Mouse (Mus musculus) lung, postnatal 4 days (tissue): ENCODE measurements at regions not wholly inside any gene's neighbourhood (a gene's known extent, or its start where the extent isn't known, plus 50 kb on each side); places are given as distances from the start of the nearest gene placed in this dataset.

Experiments
- DNase-seq, 2 experiments: peaks; one replicate each; pipeline ENCODE4 v3.0.0; 2021

DNA sequence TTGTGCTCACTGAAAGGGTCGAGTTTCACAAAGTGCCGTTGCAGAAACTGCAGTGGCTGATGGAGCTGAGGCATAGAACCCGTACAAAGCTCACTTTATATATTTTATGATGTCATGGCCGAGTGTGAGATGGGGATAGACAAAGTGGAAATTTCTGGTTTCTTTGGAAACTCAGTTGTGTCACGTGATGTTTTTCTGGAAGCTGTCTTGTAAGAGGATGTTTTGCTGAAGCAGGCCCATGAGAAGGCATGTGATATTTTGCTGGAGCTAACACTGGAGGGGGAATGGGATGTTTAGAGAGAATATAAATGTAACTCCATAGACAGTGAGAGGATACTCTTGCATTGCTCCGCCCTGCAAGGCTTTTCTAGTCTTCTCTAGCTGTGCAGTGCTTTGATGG, 311.7 kb downstream of the Tmem132b start:
- no peak for DNase-seq

DNA sequence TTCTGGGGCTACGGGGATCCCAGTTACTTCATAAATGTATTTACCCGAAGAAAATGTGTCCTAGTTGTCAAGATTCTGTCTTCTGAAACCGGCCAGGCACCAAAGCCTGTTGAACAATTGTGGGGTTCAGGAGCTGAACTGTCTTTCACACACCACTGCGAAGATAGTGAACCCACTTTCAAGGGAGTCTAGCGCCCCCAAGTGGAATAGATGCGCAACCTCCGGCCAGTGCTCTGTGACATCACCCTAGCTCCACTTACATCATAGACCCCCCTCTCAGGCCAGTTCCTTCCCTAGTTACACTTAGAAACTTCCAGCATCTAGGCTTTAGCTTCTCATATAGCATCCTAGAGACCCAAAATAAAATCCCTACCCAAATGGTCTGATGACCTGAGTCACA, 318.1 kb downstream of the Tmem132b start:
- DNase-seq, result no peak

DNA sequence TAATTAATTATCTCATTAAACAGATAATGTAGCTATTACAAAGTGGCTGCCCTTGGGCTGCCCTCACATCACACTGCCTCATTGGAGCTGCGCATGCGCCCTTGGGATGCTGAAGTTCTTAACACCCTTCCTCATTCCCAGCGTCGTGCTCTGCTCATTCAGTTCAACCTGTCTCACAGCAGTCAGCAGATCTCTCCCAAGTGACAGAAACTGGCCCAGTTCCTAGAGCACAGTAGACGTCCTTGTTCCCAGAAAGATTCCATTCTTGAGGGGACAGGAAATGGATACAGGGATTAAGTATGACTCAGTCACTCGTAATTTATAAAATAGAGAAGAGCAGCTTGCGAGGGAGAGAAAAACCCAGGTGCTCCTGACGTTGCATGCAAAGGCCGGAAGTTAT, 344.7 kb downstream of the Tmem132b start:
- no peak for DNase-seq

DNA sequence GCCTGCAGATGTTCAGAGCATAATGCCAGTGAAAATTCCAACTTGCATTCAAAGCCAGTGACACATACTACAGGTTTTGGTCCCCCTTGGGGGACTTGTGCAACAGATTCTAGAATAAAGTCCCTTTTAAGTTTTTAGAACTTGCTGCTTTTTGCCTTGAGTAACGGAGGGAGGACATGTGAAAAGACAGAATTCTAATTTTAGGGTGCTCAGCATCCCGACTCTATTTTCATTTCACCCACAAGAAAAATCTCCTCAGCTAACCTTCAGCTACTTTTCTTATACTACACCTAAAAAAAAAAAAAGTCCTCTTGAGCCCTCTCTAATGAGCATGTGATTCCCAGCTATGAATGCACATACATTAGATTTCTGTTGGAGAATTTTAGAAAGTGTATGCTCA, 357.3 kb downstream of the Tmem132b start:
- DNase-seq, result no peak

DNA sequence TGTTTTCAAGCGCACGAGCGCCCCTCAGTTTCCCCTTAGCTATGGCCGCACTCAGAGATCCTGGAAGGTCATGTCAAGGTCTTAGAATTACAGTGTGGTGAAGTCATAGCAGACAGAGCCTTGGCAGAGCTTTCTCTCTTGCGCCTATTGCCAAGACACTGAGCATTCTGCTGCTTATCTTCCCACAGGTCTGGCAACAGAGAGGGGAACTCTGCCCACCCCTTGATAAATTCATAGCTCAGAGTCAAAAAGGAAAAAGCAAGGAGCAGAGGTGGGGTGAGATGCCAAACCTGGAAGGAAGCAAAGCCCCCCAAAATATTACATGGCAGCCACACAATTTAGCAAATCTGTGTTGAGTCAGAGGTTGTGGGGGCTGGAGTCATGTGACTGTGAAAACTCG, 362.3 kb downstream of the Tmem132b start:
- no peak for DNase-seq

DNA sequence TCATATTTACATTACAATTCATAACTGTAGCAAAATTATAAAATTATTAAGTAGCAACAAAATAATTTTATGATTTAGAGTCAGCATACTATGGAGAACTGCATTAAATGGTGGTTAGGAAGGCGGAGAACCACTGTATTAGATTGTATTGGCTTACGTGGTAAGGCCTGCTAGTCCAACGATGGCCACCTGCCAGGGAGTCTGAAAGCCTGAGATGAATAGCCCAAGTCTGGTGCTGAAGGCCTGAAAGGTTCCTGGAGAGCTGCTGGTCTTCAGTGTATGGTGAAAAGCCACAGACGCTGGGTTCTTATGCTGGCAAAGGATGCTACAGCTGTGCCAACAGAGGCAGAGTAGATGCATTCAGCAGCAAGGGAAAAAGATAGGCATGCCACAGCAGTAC, 370.5 kb downstream of the Tmem132b start:
- no peak for DNase-seq

DNA sequence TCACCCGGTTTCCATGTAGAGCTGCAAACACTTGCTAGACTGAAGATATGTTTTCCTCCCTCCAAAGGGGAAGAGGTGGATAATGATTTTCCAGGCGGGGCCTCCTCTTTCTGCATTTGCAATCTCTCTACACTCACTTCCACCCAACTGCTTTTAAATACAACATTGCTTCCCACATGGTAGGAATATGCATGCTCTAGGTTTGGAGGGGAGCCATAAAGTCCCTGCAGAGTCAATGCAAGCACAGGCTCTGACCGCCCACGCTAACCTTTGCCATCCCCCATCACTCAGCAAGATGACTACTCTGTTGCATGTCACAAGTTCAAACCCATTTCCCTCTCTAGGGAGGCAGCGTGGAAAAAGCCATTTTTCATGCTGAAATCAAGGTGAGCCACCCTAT, 372.9 kb downstream of the Tmem132b start:
- no peak for DNase-seq

DNA sequence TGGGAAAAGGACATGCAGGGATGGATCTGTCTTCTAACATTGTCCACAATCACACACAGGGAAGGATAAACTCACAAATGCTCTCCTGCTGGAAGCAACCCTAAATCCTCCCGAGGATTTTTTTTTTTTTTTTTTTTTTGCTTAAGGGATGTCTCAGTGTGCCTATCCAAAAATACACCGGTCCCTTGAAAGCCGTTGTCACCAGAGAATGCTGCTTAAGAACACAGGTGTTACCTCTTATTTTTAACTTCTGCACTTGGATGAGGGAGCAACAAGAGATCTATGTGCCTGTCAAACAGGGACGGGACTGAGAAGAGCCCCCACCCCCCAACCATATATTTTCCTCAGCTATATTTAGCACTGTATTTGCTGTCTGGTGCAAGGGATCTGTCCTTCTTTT, 375.8 kb downstream of the Tmem132b start:
- DNase-seq, result no peak

DNA sequence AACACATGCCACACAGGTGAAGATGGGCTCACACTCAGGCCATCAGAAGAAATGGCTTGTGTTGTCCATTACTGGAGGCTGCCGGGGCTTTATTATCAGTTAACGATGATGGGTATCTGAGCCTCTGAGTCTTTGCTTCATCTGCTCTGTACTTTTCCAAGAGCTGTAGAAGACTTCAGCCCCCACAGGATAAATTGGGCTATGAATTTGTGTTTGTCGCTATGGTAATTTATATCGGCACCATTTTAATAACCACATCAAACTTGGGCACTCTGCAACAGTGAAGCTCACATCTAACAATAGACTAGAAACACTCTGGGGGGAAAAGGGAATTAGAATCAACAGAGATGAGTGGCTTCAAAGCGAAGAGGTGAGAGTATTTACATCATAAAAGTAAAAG, 376.3 kb downstream of the Tmem132b start:
- no peak for DNase-seq

DNA sequence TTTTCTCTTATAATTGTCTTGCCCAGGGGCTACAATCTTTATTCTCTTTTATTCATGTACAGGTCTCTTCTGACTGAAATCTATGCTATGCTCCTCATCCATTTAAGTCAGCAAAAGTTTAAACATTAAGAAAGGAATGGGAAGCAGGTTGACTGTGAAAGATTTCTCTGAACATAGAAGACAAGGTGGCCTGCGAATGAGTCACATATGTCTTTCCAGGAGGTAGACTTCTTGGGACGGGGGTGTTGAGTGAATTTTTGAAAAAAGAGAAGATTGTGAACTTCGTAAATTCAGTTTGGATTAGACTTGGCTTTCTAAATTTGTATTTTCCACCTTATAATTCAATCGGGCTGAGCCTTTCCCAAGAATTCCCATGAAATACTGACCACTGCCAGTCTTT, 384.3 kb downstream of the Tmem132b start:
- DNase-seq, result no peak

DNA sequence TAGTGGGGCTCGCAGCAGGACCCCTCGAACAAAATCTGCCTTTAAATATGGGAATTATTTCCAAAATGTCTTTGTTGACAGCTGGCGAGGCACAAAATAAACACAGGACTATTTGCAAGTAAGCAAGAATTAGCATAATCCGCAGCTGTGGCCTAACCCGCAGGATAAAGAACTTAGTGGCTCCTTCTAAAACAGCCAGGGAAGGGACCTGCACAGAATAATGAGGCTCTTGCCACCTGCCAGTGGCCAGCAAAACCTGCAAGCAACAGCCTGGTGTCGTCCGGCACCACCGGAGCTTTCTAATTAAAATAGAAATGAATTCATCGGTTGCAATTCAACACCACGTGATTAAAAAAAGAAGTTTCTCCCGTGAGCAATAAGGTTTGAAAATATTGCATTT, 389.4 kb downstream of the Tmem132b start:
- no peak for DNase-seq

DNA sequence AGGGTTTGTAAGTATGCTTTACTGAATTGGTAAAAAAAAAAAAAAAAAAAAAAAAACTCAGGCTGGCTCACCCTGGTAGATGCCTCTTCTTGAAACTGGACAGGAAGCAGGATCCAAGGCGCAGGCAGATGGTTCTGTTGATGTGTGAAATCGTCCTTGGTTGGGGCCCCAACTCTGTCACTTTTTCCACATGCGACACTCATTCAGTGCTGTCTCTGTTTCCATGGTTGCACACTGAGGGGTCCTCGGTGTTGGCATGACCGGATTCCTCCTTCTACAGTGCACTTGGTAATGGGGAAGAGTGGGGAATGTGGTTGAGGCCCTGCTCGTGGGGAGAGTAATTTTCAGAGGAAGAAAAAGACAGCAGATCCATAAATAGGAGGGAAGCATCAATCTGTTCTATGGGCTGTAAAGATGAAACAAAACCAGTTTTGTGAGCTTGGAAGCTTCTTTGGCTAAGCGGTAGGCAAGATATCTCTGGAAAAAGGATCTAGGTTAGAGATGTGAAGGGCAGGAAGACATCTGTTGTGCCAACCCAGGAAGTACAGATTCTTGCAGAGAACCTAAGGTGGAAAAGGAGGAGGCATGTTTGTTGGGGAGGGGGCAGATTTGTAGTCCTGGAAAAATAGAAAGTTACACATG, 394.4 kb downstream of the Tmem132b start:
- no peak for DNase-seq

DNA sequence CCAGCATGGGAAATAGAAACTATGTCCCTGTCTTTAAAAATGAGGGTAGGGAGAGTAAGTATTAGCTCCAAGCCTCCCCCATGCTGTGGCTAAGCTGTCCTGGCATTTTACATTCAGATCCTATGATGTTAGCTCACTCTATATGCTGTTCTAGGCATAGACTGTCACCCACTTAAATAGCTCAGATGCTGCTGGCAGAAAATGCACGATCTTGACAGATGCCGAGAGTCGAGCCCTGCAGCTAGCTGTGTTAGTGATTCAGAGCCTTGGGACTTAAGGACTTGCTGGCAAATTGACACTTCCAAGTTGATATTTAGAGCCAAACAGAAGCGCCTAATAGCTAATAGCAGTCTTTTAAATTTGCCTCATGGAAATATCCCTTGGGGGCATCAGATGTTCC, 399.9 kb downstream of the Tmem132b start:
- no peak for DNase-seq

DNA sequence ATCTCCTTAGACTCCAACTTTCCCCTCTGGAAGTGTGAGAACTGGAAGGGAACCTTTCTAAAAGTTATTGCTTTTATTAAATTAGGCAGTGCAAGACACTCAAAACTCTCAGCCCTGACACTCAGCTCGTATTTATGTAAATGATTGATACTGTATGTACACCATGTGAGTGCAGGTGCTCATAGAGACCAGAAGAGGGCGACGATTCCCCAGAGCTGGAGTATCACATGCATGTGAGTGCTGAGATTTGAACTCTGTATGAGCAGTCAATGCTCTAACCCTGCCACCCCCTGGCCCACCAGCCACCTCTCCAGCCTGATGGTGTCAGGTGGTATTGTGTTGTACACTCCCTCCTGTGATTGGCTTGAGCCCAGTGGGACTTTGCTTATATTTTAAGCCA, 407.8 kb downstream of the Tmem132b start:
- no peak for DNase-seq

DNA sequence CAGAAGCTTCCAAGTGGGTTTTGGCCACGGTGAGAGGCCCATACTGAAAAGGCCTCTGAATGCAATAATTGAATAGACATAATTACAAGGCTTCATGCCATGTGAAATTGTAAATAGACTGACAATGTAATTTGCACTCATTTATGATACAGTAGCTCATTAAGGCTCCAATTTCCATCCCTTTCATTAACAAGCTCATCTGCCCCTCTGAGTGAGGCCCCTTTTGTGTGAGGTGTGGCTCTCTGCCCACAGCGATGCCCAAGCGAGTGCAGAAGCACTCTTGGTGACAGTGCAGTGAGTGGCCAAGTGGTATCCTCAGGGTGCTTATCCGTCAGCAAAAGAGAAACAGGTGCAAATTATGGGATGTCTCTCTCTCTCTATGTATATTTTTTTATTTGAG, 415.2 kb downstream of the Tmem132b start:
- DNase-seq, result no peak

DNA sequence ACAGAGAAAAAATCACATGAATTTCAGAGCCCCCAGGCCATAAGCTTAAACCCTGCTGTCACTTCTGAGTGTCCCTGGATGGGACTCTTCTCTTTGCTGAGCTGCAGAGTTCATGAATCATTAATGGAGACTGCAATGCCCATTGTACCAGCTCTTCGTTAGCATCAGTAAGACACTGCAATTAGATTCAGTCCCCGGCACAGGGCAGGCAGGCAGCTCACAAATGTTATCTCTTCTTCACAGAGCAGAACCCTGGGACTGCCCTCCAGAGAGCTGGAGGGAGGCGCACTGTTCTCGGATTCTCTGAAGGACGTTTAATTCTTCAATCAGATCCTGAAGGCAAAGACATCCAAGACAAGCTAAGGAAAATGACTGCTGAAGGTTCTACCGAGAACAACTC, 420.1 kb downstream of the Tmem132b start:
- no peak for DNase-seq

DNA sequence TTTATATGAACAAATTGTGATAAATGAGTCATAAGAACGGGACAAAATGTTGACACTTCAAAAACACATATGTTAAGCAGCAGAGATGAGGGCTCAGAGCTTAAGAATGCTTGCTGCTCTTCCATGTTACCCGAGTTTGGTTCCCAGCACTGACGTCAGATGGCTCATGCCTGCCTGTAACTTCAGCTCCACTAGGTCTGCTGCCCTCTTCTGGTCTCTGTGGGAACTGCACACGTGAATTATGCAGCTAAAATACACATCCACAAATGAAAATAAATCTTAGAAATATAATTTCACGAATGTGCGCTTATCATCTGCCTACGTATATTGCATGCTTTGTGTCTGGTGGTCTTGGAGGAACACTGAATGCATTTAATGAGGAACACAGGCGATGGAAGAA, 432.5 kb downstream of the Tmem132b start:
- peak in 1 of 2 experiments; percentile 4 for DNase-seq

DNA sequence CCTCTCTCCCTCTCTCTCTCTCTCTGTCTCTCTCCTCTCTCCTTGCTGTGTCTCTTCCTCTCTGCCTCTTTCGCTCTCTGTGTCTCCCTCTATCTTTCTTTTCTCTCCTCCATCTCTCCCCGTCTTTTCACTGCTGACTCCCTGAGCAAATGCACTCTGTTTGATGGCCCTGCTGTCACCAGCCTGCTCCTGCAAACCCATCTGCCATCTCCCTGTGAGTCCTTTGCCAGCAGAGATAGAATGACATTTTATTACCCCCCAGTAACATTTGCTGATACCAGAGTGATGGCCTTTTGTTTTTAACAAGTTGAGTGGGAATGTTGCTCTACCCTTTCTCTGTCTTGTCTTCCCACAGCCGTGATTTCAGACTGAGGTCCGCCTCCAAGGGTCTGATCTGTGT, 436.6 kb downstream of the Tmem132b start:
- no peak for DNase-seq

DNA sequence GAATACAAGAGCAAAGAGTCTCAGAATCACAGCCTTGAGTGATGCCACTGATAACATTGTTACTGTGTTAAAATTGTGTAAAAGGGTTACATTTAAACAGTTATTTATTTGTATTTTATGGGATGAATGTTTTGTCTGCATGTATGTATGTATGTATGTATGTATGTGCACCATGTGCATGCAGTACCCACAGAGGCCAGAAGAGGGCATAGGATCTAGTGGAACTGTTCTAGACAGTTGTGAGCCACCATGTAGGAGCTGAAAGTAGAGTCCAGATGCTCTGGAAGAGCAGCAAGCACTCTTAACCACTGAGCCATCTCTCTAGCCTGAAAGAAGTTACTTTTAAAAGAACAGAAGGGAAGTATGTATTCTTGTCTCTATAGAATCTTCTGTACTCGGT, 442.5 kb downstream of the Tmem132b start:
- no peak for DNase-seq

DNA sequence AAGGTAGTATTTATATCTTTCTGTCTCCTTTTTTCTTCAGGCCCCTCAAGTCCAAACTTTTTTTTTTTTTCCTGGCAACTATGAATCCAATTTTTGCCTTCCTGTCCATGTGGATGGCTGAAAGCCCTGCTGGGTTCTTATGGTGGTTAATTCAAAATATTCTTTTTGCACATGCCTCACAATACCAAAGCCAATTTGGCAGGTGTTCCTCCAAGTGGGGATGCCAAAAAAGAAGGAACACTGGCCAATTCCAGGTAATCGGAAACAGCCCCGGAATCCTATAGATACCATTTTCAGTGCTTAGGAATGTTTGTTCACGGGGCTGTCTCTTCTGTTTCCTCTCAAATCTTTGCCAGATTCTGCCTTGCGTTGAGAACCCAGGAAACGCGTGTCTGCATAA, 448.2 kb downstream of the Tmem132b start:
- no peak for DNase-seq

DNA sequence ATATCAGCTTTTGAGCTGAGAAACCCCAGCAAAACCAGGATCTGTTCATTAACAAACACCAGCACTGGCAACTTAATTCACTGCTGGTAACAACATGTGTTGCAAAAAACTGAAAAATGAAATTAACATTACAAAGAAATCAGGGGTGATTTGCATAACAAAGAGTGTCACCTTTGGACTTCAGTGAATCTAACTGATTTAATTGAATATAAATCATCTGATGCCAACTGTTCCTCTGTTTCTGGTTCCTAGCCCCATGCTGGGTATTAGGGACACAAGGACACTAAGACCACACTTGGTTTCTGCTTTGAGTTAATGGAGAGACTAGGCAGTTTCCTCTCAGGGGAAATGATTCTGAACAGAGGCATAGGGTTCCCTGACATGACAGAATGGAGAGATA, 453.8 kb downstream of the Tmem132b start:
- DNase-seq, result no peak

DNA sequence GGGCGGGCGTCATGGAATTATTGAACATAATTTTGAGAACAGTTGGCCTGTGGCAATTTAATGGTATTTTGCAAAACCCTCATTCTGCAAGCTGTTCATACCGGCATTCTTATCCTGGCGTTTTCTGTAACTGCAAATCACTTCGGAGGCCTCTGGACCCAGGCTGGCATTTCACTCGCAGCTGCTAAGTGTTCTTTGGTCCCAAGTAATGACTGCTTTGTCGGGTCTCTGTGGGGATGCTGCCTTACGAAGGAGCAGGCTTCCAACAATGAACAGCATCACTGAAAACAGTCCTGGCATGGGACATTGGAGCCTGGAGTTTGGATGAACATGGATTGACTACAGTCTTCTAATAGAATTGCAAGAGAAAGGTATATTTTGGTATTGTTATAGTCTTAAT, 465.6 kb downstream of the Tmem132b start:
- no peak for DNase-seq

DNA sequence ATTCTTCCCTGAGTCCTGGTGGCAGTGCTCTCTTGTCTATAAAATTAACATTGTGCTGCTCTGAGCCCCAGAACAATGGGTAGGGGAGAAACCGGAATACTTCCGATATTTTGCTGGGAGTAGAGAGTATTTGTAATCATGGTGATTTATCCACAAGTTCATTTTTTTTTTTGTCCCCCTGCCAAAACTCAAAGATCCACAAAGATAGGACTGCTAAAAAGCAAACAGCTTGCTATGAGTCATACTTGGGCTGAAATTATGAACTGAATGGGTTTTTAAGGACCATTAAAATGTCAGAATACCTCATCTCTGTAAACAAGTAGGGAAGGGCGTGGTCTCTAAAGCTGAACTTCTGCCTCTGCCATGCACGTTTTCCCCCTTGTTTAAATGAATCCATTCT, 476.3 kb downstream of the Tmem132b start:
- no peak for DNase-seq

DNA sequence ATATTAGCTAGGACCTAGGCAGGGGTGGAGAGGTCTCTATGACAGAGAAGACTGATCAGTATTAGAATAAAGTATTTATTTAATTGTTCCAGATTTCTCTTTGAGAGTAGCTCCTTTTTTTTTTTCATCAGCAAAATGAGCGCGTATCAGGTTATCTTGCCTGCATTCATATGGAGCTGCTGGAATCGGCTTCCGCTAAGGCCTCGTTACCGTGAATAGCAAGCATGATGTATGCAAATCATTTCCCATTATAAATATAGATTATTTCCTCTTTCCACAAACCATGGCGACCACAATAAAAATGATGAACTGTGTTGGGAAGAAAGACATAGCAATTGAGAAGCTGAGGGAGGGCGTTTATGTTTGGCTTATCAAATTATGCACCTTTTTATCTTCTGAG, 476.7 kb downstream of the Tmem132b start:
- no peak for DNase-seq

DNA sequence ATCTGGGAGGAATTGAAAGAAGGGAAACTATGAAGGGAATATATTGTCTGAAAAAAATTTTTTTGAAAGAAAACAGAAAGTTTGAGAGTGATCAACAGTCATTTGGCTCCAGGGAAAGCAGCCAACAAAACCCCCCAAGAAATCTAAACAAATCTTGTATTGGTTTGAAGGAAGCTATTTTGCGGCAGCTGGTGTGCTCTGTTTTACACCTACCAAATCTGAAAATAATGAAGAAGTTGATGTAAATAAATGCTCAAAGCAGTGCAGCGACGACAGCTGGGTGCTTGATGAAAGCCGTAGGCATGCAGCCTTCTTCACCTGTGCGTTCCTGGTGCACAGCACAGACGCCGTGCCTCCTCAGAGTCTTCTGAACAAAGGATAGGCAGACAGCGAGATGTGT, 488.2 kb downstream of the Tmem132b start:
- peak; percentile 17 to 24 for DNase-seq

DNA sequence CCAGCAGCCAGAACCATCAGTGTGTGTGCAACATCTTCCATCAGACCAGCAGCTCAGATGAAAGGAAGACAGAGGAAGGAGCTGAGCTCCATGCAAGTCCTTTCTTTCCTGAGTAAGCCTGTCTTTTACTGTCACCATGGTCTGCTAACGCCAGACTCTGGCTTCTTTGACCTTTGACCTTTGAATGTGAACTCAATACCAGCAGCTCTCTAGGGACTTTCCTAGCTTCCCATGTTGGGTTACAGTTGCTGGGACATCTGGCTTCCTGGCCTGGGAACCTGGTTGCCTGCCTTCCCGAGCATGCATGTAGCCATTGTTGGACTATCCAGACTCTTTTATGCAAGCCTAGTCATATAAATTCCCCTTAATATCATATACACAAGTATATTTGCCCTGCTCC, 492.3 kb downstream of the Tmem132b start:
- DNase-seq, result no peak
